Mouse (Mus musculus) MEL (cell line): ENCODE measurements around the gene Eml1. TPM values are rescaled to one million over a fixed set of nuclear protein-coding genes. Genes with fewer than 3 reads are reported as not detected.

ENCODE experiments used
- DNase-seq: peaks from one replicate; pipeline ENCODE4 v3.0.0; 2011; ENCODE audit warnings: low read depth, low spot score
- H3K27ac ChIP-seq: 2 replicates; pipeline ENCODE4 v1.5.1; 2012; ENCODE audit warnings: low read depth, mild to moderate bottlenecking, control low read depth, low read length, moderate library complexity; ENCODE audit not compliant: control insufficient read depth
- H3K27me3 ChIP-seq, 2 experiments: fragments of 150-350 bp in 1 of 2; sonication (generic) in 1 of 2; 2 replicates each; pipeline ENCODE4 v1.6.1; 2012; ENCODE audit warnings: low read length in 2 of 2, mild to moderate bottlenecking in 2 of 2, improper control_type of control experiment in 1 of 2, moderate library complexity in 1 of 2; ENCODE audit not compliant: insufficient read depth in 2 of 2, control insufficient read depth in 1 of 2
- H3K36me3 ChIP-seq, 2 experiments: 2 replicates each; pipeline ENCODE4 v1.6.1; 2012 to 2014; ENCODE audit warnings: low read length in 2 of 2, improper control_type of control experiment in 1 of 2, inconsistent platforms in 1 of 2, mild to moderate bottlenecking in 1 of 2; ENCODE audit not compliant: insufficient read depth in 2 of 2, control insufficient read depth in 1 of 2
- H3K4me1 ChIP-seq, 2 experiments: fragments of 150-350 bp in 1 of 2; sonication (generic) in 1 of 2; 2 replicates each; pipeline ENCODE4 v1.6.1; 2012; ENCODE audit warnings: low read length in 2 of 2, improper control_type of control experiment in 1 of 2, mild to moderate bottlenecking in 1 of 2; ENCODE audit not compliant: insufficient read depth in 2 of 2, control insufficient read depth in 1 of 2
- H3K4me3 ChIP-seq, 2 experiments: fragments of 150-350 bp in 1 of 2; sonication (generic) in 1 of 2; 2 replicates each; pipeline ENCODE4 v1.5.1; 2012; ENCODE audit warnings: low read depth in 2 of 2, low read length in 2 of 2, mild to moderate bottlenecking in 2 of 2, moderate library complexity in 2 of 2, control low read depth in 1 of 2, improper control_type of control experiment in 1 of 2; ENCODE audit not compliant: control insufficient read depth in 1 of 2, insufficient read depth in 1 of 2
- H3K79me2 ChIP-seq: 2 replicates; pipeline ENCODE4 v1.6.1; 2012; ENCODE audit warnings: mild to moderate bottlenecking, low read length, moderate library complexity; ENCODE audit not compliant: control insufficient read depth, poor library complexity, insufficient read depth
- H3K9ac ChIP-seq: 2 replicates; pipeline ENCODE4 v1.6.1; 2012; ENCODE audit warnings: low read depth, mild to moderate bottlenecking, control low read depth, low read length, moderate library complexity; ENCODE audit not compliant: control insufficient read depth, poor library complexity, severe bottlenecking
- H3K9me3 ChIP-seq: fragments of 150-350 bp; sonication (generic); replicated peaks from 2 replicates; pipeline ENCODE4 v1.6.1; 2012; ENCODE audit warnings: mild to moderate bottlenecking, low read length, improper control_type of control experiment, moderate library complexity; ENCODE audit not compliant: insufficient read depth
- CHD2 ChIP-seq: IDR thresholded peaks from 2 replicates; pipeline ENCODE4 v1.6.1; 2011; ENCODE audit warnings: low read length, improper control_type of control experiment
- E2F4 ChIP-seq: IDR thresholded peaks from 2 replicates; pipeline ENCODE4 v1.6.1; 2011; ENCODE audit warnings: low read depth, low read length, improper control_type of control experiment, borderline replicate concordance
- ETS1 ChIP-seq: IDR thresholded peaks from 2 replicates; pipeline ENCODE4 v1.6.1; 2012; ENCODE audit warnings: low read depth, mild to moderate bottlenecking, inconsistent platforms, low read length, improper control_type of control experiment, moderate library complexity
- GABPA ChIP-seq: IDR thresholded peaks from 2 replicates; pipeline ENCODE4 v1.6.1; 2012; ENCODE audit warnings: low read depth, mild to moderate bottlenecking, inconsistent platforms, low read length, improper control_type of control experiment, moderate library complexity
- MAFK ChIP-seq: IDR thresholded peaks from 2 replicates; pipeline ENCODE4 v1.6.1; 2011; ENCODE audit warnings: low read depth, mild to moderate bottlenecking, low read length, improper control_type of control experiment, borderline replicate concordance
- MAX ChIP-seq: IDR thresholded peaks from 2 replicates; pipeline ENCODE4 v1.6.1; 2011; ENCODE audit warnings: low read length, improper control_type of control experiment
- MXI1 ChIP-seq: IDR thresholded peaks from 2 replicates; pipeline ENCODE4 v1.6.1; 2011; ENCODE audit warnings: mild to moderate bottlenecking, low read depth, low read length, improper control_type of control experiment
- NELFE ChIP-seq: IDR thresholded peaks from 2 replicates; pipeline ENCODE4 v1.6.1; 2011; ENCODE audit warnings: low read depth, low read length, improper control_type of control experiment
- POLR2A ChIP-seq, 2 experiments: IDR thresholded peaks; 2 replicates each; pipeline ENCODE4 v1.6.1; 2011 to 2012; ENCODE audit warnings: low read length in 2 of 2, mild to moderate bottlenecking in 2 of 2, control low read depth in 1 of 2, improper control_type of control experiment in 1 of 2, low read depth in 1 of 2, moderate library complexity in 1 of 2; ENCODE audit not compliant: control insufficient read depth in 1 of 2, insufficient read depth in 1 of 2, poor library complexity in 1 of 2
- TBP ChIP-seq: IDR thresholded peaks from 2 replicates; pipeline ENCODE4 v1.8.0; 2011; ENCODE audit warnings: low read depth, low read length, improper control_type of control experiment
- TCF12 ChIP-seq: IDR thresholded peaks from 2 replicates; pipeline ENCODE4 v1.6.1; 2014; ENCODE audit warnings: low read depth, mild to moderate bottlenecking, inconsistent platforms, low read length, improper control_type of control experiment, moderate library complexity
- UBTF ChIP-seq: IDR thresholded peaks from 2 replicates; pipeline ENCODE4 v1.6.1; 2012; ENCODE audit warnings: low read depth, mild to moderate bottlenecking, inconsistent platforms, low read length, improper control_type of control experiment, moderate library complexity, borderline replicate concordance; ENCODE audit not compliant: insufficient read depth
- USF1 ChIP-seq: IDR thresholded peaks from 2 replicates; pipeline ENCODE4 v1.6.1; 2014; ENCODE audit warnings: low read depth, mild to moderate bottlenecking, inconsistent platforms, low read length, improper control_type of control experiment, moderate library complexity
- USF2 ChIP-seq, 2 experiments: IDR thresholded peaks; 2 replicates each; pipeline ENCODE4 v1.6.1; 2011 to 2012; ENCODE audit warnings: improper control_type of control experiment in 2 of 2, low read length in 2 of 2, borderline replicate concordance in 1 of 2, inconsistent platforms in 1 of 2, low read depth in 1 of 2, mild to moderate bottlenecking in 1 of 2; ENCODE audit not compliant: insufficient read depth in 1 of 2
- ZKSCAN1 ChIP-seq: IDR thresholded peaks from 2 replicates; pipeline ENCODE4 v1.6.1; 2012; ENCODE audit warnings: low read depth, mild to moderate bottlenecking, inconsistent platforms, low read length, improper control_type of control experiment, moderate library complexity
- polyA plus RNA-seq, 2 experiments: library from polyadenylated mRNA; stranded (reverse) in 1 of 2; unstranded in 1 of 2; fragments of >175 nt in 1 of 2; fragments of >200 nt in 1 of 2; gene quantifications; 2 replicates each; pipeline versions ENCODE4 v1.2.1 to v1.2.4; 2012; ENCODE audit warnings: low replicate concordance in 2 of 2, low read depth in 1 of 2; ENCODE audit not compliant: insufficient read length in 2 of 2, insufficient read depth in 1 of 2, missing spikeins in 1 of 2
- total RNA-seq: library from RNA; depleted of rRNA; stranded (reverse); fragments of 300-350 nt; gene quantifications from 2 replicates; pipeline ENCODE4 v1.2.3, GENCODE M21; 2012

Eml1 gene
- total and polyA plus RNA-seq, 3 experiments = not detected

- Histone ChIP-seq H3K9ac (no peak overlapping the region), H3K27ac (no peak overlapping the region), H3K4me3 (no peak overlapping the region), H3K4me1 (no peaks in the 10 kb centered on the region), H3K9me3 (no peaks in the 10 kb centered on the region), H3K79me2 (no peaks in the 10 kb centered on the region)
- TF ChIP-seq ETS1 = no peak
- no peak for TF ChIP-seq MAFK
- TF ChIP-seq CHD2 = no peak
- TF ChIP-seq UBTF = no peak
- no peak for TF ChIP-seq POLR2A (IDR thresholded peaks at IDR 0.05; ENCODE audit: control insufficient read depth in 1 of 2, insufficient read depth in 1 of 2, low read depth in 1 of 2, low read length in 2 of 2, poor library complexity in 1 of 2)
- TF ChIP-seq NELFE = no peak
- no peak for TF ChIP-seq E2F4
- TF ChIP-seq GABPA = no peak
- TF ChIP-seq TBP = no peak
- TF ChIP-seq TCF12 = no peak
- TF ChIP-seq ZKSCAN1 = no peak
- TF ChIP-seq MXI1 = no peak
- no peak for TF ChIP-seq USF2 (IDR thresholded peaks at IDR 0.05; ENCODE audit: borderline replicate concordance in 1 of 2, insufficient read depth in 1 of 2, low read depth in 1 of 2, low read length in 2 of 2)
- TF ChIP-seq MAX = no peak
- TF ChIP-seq, all 39 proteins: peak for 0
- Histone ChIP-seq H3K27me3 (no peaks in the 10 kb centered on the region), H3K36me3 (no peaks in the 10 kb centered on the region)
- no peak for DNase-seq
These were observed 181.0 kb downstream of the Eml1 start for GRCm38 (mm10) chr12:108551731-108552130.

- Histone ChIP-seq H3K27me3 (no peaks in the 10 kb centered on the region), H3K9ac (no peak overlapping the region), H3K36me3 (no peaks in the 10 kb centered on the region), H3K79me2 (no peaks in the 10 kb centered on the region), H3K4me1 (no peaks in the 10 kb centered on the region), H3K27ac (no peak overlapping the region), H3K4me3 (no peak overlapping the region), H3K9me3 (no peaks in the 10 kb centered on the region)
- DNase-seq = no peak
- no peak for TF ChIP-seq USF1
These were observed 182.3 kb downstream of the Eml1 start for GRCm38 (mm10) chr12:108553079-108553478.
